Mouse (Mus musculus) adrenal gland, postnatal 10 days (tissue): ENCODE data around the gene Frmpd2. TPM values are rescaled to one million over a fixed set of nuclear protein-coding genes. Genes with fewer than 3 reads are reported as not detected.

Source experiments
- DNase-seq: peaks from one replicate; pipeline ENCODE4 v3.0.0; 2021; ENCODE audit warnings: mixed read lengths
- total RNA-seq, 2 experiments: library from RNA; stranded (reverse); gene quantifications; 2 replicates each; pipeline ENCODE4 v1.2.3; 2021

Frmpd2 gene
- total RNA-seq, 2 experiments from 2014 or later: not detected

DNA sequence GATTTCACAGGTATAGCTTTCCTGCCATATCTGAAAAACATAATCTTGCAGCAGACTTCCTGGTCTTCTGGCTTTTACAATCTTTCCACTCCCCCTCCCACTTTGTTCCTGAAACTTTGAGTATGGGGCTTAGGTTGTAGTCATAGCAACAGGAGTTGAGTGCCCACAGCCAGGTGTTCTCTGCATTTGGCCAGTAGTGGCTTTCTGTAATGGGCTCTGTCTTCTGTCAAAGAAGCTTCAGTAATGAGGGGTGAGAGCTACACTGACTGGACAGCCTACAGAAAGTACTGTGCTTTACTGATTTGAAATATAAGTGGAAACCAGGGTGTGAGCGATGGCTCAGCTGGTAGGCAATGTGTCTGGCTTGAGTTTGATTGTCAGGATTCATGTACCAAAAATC, 37.2 kb downstream of the Frmpd2 start:
- no peak for DNase-seq

DNA sequence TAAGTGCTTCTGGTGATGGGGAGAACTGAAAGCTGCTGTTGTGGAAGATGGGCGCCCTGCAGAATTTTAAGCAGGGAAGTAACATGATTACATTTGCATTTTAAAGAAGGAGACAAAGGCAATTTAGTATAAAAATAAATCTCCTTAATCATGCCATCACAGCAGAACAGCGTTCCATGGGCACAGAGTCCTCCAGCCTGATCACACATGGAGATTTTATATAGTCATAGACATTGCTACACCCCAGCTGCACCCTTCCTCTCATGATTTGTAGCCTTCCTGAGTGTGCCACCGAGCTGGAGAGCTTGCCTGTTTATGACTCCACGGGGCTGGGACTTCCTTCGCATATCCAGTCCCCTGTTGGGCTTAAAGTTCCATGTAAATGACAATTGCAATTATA, 42.4 kb downstream of the Frmpd2 start:
- DNase-seq: no peak

DNA sequence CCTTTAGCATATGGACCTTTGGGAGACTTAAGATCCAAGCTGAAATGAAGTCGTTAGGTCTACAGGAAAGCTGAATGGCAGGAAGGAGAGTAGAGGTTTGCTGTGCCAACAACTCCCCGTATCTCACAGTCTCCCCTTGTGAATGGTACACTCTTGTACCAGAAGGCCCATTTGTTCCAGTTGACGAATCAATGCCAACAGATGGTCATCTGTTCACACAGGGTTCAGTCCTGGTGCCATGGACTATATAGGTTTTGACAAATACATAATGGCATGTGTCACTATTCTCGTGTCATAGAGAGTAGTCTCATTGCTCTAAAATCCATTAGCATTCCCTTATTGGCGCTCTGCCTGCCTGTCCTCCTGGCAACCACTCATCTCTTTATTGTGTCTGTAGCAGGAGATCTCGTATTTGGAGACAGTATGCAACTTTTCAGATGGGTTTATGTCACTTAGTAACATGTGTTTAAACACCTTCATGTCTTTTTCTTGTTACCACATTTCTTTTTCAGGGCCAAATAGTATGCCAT, 43.3 kb downstream of the Frmpd2 start:
- DNase-seq: no peak

DNA sequence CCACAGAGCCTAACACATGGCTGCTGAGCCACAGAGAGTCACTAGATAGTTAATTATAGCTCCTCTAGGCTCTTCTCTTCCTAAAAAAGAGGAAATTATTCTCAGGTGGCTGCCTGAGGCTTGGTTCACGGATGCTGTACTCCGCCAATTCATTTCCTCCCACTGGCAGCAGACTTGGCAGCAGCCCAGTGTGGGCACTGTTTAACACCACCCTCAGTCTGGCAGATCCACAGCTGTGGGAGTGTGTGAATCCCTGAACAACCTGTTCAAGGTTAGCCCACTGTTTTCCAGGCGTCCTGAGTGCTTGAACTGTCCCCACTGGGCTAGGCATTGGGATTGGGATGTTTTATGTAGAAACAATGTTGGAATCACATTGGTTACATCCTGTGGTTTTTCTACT, 50.0 kb downstream of the Frmpd2 start:
- DNase-seq: no peak

DNA sequence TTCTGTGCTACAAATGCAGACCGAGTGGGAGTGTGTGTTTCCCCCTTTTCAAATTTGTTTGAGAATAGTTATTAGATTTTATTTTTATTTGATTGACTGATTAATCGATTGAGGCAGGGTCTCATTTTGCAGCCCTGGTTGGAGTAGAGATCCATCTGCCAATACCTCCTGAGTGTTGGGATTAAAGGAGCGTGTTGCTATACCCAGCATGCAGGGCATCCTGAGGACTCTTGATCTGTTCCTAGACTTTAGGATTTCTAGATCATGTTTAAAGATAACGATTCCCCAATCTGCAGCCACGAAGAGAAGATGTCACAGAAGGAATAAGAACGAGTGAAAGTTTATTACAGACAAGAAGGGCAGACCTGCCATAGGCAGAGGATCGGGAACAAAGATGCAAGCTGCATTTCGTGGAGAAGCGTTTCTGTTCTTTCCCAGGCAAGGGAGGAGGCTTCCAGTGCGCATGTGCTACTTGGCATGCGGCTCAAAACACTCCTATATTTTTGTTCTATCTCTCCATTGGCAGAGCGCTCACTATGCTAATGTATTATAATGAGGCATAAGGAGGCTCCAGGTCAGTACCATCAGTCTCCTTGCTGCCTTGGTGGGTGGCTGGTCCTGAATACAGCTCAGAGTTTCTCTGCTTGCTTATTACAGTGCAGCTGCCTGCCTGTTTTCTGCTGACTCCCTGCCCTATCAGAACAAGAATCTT, 53.9 kb downstream of the Frmpd2 start:
- DNase-seq: no peak

DNA sequence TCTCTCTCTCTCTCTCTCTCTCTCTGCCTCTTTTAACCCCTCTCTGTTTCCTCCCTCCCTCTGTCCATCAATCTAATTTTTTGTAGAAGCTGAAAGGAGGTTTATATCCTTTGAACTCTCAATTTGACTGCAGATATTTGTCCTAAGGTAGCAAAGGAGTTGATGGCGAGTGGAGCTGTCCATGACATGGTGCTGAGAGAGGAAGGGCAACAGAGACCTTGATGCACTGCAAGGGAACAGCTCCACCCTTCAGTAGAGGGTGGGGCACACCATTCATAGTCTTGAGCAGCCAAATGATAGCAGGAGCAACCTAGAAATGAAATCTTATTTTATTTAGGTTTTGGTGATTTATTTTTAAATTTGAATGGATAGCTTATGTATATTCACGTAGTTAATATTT, 55.1 kb downstream of the Frmpd2 start:
- peak; percentile 28 for DNase-seq

DNA sequence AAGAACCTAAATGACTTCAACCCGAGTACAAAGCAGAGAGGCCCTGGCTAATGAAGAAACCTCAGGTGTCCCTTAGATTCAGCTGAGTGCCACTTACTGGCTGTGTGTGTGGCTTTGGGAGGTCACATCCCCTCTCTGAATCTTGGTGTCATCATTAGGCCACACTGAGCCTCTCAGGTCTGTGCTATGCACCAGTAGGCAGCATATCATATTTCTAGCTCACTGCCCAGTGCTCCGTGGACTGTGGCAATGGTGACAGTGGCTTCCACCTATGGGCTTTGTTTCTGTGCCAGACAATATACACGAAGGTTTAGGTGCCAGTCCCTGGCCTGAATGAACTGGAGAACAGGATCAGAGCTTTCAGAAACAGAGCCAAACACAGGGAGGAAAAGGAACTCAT, 56.4 kb downstream of the Frmpd2 start:
- DNase-seq: no peak

DNA sequence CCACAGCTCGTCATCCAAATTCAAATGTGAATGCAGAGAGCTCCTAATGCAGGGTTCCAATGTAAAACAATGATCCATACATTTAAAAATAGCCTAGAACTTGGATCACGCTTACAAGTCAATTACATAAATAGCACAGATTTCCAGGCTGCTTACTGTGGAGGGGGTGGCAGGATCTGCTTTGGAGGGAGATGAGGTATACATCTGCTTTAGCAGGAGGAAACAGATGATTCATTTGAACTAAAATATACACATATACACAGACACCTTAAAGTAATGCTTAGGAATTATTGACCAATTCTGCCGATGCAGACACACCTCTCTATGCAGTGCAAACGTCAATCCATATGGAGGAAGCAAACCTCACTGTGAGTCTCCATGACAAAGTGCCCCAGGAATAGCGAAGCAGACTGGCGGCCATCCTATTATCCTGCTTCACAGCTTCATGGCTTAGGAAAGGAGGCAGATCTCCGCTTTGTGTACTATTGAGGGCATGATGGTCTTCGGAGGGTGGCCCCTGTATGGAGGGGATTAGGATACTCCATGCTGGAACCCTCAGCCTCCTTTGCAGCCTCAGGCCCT, 59.9 kb downstream of the Frmpd2 start:
- DNase-seq: no peak

DNA sequence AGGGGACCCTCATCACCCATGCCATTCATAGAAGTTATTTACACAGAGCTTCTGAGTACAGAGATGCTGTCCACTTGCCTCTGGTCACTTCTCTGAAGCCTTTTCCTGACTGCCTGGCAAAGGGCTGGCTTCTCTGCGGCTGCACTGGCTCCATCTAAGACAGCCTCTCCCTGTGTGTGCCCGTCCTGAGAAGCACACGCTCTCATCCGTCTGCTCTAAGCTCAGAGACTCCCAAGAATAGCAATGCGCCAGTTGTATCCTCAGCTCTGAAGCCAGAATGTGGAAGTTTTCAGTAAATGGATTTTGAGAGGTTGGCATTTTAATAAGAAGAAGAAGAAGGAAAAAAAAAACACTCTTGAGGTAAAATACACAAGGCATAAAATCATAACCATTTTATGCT, 61.3 kb downstream of the Frmpd2 start:
- no peak for DNase-seq

DNA sequence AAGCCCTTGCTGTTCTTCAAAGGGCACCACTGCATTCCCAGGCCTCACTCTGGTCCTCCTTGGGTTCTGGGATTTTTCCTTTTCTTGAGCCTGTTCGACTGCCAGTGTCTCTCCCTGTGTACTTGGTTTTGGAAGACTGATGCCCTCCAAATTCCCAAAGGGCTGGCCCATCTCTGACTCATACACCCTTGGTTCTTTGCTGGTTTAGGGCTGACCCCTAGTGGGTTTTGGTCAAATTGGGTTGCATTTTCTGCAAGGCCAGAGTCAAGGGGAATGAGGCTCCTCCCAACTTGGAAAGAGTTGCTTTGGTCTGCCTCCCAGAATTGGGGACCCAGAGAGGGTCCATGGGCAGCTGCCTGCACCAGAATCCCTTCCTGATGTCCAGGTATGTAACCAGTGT, 62.0 kb downstream of the Frmpd2 start:
- no peak for DNase-seq

DNA sequence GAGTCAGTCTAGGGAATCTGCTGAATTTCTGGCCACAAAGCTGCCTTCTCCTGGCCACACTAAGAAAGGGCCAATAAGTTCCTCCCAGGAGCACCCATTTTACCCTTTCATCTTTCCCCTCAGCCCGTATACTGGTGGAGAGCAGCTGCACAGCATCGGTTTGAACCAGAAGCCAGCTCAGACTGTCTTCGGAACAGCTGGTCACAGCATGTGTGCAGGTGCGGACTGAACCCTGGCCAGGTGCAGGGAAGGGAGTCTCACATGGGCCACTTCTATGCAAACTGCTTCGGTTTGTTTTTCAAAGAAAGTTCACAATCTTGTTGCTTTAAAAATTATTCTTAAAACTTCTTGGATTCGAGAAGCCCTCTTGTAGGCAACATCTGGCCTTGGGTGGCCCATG, 63.8 kb downstream of the Frmpd2 start:
- no peak for DNase-seq

DNA sequence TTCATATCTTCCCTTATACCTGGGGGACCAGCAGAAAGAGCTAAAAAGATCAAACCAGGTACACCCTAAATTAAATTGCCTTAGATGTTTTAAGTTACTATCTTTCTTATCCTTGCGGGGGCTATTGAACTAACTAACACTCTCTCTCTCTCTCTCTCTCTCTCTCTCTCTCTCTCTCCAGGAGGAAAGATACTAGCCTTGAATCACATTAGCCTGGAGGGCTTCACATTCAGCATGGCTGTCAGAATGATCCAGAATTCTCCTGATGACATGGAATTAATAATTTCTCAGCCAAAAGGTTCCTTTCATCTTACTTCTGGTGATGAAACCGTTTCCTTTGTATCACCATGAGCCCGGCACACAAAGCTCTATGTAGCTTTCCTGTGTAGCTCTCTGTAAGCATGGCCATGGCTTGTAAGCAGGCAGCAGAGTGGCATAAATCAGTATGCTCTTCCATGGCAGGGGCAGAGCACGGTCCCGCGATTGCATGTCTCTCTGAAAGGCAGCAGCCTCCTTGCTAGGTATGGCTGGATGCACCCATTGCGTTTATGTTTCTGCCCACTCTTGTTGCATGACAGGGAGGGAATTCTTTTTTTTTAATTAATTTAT, 68.2 kb downstream of the Frmpd2 start:
- no peak for DNase-seq

DNA sequence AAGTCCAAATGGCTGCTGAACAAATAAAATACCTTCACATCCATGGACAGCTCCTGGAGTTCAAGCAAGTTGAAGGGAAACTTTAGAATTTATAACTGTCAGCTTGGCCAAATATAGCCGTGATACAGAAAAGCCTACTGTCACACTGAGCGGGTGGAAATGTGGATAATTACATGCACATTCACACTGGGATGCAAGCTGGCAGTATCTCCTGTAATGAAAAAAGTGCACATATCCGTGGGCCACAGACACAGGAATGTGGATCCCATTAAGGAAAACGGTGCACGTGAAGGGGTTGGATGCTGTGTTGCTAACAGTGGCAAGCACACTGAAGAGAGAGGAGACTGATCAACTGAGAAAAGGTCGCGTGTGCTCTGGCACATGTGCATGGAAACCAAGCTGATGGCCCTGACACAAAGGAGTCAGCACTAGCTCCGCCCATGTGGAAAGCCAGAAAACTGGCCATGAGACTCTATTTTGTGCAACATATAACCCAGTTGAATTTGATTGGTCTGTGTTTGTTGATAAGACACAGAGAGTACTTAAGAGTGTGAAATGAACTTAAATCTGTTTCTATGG, 74.2 kb downstream of the Frmpd2 start:
- no peak for DNase-seq

DNA sequence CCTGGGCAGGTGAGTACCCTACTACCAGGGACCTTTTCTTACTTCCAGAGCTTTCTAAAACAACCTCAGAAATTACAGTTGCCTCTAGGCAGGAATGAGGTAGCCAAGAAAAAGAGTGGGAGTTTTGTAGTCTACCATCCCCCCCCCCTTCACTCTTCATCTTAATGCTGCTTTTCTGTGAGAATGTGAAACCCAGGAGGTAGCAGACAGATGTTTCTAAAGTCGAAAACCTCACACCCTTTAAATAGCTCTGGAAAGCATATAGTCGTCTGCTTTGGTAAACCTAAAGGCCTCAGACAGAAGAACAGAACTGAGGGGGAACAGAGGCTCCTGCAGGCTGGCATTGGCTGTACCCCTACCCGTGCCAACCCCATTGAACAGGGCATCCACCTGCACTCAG, 77.2 kb downstream of the Frmpd2 start:
- no peak for DNase-seq

DNA sequence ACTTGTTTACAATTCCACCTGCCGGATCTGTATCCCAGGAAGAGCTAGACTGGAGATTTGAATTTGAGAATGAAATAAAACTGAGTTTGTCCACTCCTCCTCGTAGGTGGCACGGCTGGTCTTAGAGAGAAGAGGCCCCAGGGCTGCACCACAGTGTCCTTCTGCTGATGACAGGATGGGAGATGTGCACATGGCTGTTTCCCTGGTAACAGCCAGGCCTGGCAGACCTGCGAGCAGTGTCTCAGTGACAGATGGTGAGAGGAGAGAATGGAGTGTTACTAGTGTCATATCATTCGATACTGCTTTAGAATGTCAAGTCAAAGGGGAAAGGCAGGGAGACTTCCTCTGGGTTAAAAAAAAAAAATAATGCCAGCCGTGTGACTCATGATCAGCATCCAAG, 78.4 kb downstream of the Frmpd2 start:
- no peak for DNase-seq

DNA sequence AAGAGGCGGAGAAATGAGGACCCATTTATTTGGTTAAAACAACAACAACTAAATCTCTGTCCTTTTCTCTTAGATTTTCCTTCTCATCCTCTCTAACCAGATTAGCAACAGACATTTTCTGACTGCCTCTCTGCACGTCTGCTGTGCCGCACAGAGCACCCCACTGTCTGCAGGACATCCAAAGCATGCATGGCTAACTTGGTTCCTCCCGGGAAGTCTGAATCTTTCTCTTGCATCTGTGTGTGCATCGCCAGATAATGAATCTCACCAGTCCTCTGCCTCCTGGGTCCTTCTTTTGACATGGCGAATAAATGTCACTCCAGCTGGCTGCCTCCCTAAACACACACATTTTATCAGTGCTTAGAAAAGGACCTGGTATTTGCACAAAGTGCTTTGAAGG, 99.2 kb downstream of the Frmpd2 start:
- no peak for DNase-seq

DNA sequence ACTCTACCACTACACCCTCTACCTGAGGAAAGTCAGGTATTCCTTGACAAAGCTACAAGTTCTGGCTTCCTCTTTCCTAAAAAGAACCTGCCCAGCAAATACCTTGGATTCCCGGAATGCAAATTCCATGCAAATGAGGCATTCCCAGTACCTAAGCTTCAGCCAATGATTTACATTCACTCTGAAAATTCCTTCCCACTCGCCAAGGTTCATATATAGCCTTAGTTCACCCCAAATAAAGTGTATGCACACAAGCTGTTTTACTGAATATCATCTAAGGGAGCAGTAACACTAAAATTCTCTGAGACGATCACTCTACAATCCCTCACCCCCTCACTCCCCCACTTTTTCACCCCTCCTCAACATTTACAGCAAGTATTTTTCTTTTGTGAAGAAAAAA, 102.1 kb downstream of the Frmpd2 start:
- DNase-seq: no peak

DNA sequence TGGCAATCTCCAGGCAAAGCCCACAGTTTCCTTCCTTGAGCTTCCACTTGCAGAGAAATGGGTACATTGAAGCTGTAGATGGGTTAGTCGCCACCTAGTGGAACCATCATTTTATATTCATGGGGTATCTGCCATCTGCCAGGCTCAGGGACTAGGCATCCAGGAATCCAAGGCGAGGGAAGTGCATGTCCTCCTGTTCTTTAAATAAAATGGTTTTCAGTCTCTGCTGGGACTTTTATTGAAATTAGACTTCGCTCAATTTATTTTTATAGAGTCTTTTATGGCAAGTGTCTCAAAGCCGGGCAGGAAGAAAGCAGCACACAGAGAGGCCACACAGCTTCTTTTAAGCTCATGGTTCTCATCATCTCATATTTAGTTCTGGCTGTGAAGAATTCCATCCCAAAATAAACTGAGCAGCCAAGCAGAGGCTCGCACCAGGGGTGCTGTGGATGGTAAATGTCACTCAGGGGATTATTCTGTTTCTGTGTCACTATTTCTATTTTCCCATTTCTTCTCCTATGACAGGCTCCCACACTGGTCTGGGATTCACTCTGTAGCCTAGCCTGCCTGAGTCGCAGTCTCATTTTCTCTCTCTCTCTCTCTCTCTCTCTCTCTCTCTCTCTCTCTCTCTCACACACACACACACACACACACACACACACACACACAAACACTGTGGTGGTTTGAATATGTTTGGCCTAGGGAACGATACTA, 108.4 kb downstream of the Frmpd2 start:
- DNase-seq: no peak

DNA sequence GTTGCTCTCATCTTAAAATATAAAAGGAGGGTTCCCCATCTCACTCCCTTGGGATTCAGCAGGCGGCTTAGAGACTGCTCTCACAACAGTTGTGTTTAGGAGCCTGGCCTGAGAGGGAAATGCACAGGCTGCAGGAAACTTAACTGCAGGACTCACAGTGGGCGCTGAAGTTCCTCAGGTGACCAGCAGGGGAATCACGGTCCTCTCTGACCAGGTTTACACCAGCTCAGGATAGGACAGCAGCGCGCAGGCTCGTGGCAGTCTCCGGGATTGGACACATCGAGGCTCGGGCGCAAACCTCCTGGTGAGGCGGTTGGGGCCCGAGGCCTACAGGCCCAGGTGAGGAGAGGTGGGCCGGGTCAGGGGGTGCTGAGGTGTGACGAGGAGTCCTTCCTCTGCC, 117.5 kb downstream of the Frmpd2 start, which contains the start of gene Ptpn20:
Ptpn20 (plus strand) TSS at position 257 of the 400 bp plus-strand sequence.
- peak; percentile 17 for DNase-seq

DNA sequence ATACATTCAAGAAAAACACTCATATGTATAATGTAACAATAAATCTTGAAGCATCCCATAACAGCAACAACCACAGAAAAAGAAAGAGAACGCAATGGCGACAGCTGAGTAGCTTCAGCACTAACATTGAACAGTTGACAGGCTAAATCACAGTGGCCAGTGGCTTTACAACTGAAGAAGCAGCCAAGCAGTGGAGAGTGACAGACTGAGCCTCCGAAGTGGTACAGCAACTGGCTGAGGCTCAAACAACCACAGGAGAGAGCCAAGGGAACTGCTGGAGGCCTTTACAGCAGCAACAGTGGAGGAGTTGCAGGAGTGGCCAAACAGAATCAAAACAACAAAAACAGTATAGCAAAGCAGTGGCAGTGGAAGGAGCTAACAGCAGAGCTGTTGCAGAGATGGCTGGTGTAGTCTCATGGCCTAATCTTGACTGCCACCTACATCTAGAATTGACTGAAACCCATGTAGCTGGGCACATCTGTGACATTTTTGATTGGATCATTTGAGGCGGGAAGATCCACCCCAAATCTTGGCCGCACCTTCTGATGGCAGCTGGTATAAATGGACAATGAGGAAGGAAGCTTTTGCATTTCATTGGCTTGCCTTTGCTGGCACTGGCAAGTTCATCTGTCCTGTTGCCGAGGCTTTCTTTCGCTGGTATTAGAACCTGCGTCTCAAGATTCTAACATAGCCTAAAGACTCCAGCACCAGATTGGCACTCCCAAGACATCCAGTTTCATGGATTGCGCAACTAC, 127.1 kb downstream of the Frmpd2 start:
- no peak for DNase-seq

DNA sequence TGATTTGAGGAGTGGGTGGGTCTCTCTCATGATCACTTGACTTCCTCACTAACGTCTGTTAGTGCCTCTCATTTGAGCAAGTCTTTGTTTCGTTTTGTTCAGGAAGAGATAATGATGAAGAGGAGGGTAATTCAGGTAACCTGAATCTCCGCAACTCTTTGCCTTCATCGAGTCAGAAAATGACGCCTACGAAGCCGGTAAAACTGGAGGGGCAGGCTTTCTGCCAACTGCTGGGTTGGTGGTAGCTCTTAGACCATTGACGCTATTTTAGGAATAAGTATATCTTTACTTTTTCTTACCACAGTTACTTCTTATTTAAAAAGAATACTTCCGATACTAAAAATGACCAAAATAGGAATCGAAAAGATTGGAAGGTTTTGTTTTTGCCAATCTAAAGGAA, 135.9 kb downstream of the Frmpd2 start:
- no peak for DNase-seq
